Mouse (Mus musculus): ENCODE data around the gene Tmem273. TPM values are rescaled to one million over a fixed set of nuclear protein-coding genes. Genes with fewer than 3 reads are reported as not detected.

Tmem273 gene
- polyA plus RNA-seq, 1 experiment from 2014 or later: 2.4 TPM

DNA sequence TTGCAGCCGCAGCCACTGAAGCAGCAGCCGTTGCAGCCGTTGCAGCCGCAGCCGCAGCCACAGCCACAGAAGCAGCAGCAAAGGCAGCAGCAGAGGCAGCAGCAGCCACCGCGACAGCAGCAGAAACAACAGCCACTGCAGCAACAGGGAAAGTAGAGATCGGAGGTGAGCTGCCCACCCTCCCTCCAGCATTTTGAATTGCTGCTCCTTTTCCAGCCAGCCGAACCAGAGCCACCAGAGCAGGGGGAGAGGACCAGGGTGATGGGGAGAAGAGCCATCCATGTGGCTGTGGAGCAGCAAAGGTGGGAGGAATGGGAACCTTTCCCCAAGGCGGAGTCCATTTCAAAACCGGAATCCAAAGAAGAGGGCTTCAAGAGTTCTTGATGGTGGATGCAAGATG lies 50.4 kb downstream of the Tmem273 start:
- no peaks in the 10 kb centered on the region for H3K27me3 ChIP-seq (replicated peaks; ENCODE audit: insufficient read depth, low read length)
- H3K4me2 ChIP-seq (replicated peaks; ENCODE audit: low read depth, low read length): no peak overlapping the region
- no peak overlapping the region for H3K4me3 ChIP-seq (ENCODE audit: low read depth, low read length)
- no peak for DNase-seq (ENCODE audit: low spot score)
- 88% methylated on average over 11 of the region's 11 CpGs for WGBS
- no peaks in the 10 kb centered on the region for H3K36me3 ChIP-seq (ENCODE audit: insufficient read depth, low read length)
- H3K4me1 ChIP-seq (ENCODE audit: insufficient read depth, low read depth, low read length): no peaks in the 10 kb centered on the region
- no peak overlapping the region for H3K27ac ChIP-seq (ENCODE audit: low read length)
- H3K9ac ChIP-seq (replicated peaks; ENCODE audit: low read depth): no peak overlapping the region
- H3K9me3 ChIP-seq (ENCODE audit: low read length): no peaks in the 10 kb centered on the region
- no peak for ATAC-seq
- TF ChIP-seq EP300 (IDR thresholded peaks at IDR 0.05): no peak
- no peak for TF ChIP-seq CTCF (IDR thresholded peaks at IDR 0.05)

DNA sequence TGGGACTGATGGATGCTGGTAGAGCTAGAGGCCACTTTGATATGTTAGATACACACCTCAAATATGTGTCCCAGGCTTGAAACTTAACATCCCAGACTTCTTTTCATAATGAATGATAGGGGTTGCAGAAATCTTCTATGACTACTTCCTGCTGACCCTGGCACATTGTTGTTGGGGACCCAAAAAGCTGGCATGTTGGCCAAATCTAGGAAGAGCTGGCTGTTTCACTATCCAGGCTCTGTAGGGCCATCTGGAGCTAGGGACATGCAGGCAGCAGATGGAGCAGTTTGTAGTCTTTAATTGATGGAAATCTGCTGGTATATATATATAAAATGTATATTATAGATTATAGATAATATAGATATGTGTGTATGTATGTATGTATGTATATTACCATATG lies 56.3 kb downstream of the Tmem273 start:
- ATAC-seq: no peak
- TF ChIP-seq EP300 (IDR thresholded peaks at IDR 0.05) (no peak), CTCF (IDR thresholded peaks at IDR 0.05) (no peak)
- H3K4me3 ChIP-seq (ENCODE audit: low read depth, low read length): no peak overlapping the region
- no peaks in the 10 kb centered on the region for H3K36me3 ChIP-seq (ENCODE audit: insufficient read depth, low read length)
- H3K27ac ChIP-seq (ENCODE audit: low read length): no peak overlapping the region
- H3K4me2 ChIP-seq (replicated peaks; ENCODE audit: low read depth, low read length): no peak overlapping the region
- no peaks in the 10 kb centered on the region for H3K4me1 ChIP-seq (ENCODE audit: insufficient read depth, low read depth, low read length)
- DNase-seq (ENCODE audit: low spot score): no peak
- no peaks in the 10 kb centered on the region for H3K9me3 ChIP-seq (ENCODE audit: low read length)
- no peaks in the 10 kb centered on the region for H3K27me3 ChIP-seq (replicated peaks; ENCODE audit: insufficient read depth, low read length)
- H3K9ac ChIP-seq (replicated peaks; ENCODE audit: low read depth): no peak overlapping the region

DNA sequence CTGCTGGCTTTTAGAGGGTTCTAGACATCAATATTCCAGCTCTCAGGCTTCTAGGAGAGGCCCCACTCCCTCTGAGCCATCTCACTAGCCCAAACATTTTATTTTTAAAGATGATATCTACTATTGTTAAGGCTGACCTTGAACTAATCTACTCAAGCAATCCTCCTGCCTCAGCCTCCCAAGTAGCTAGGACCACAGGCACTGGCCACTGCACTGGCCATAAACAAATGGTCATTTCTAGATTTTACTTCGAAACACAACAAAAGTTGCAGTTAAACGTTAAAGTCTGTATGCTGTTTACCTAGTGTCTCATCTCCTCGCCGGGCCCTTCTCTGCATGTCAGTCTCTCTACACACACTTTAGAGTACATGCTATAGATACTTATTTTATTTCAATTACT lies 68.3 kb downstream of the Tmem273 start:
- no peak overlapping the region for H3K9ac ChIP-seq (replicated peaks; ENCODE audit: low read depth)
- no peaks in the 10 kb centered on the region for H3K9me3 ChIP-seq (ENCODE audit: low read length)
- H3K27me3 ChIP-seq (replicated peaks; ENCODE audit: insufficient read depth, low read length): no peaks in the 10 kb centered on the region
- no peak overlapping the region for H3K27ac ChIP-seq (ENCODE audit: low read length)
- no peaks in the 10 kb centered on the region for H3K4me1 ChIP-seq (ENCODE audit: insufficient read depth, low read depth, low read length)
- no peak overlapping the region for H3K4me2 ChIP-seq (replicated peaks; ENCODE audit: low read depth, low read length)
- ATAC-seq: no peak
- H3K4me3 ChIP-seq (ENCODE audit: low read depth, low read length): no peak overlapping the region
- DNase-seq (ENCODE audit: low spot score): no peak
- no peaks in the 10 kb centered on the region for H3K36me3 ChIP-seq (ENCODE audit: insufficient read depth, low read length)
- 82% methylated on average over 4 of the region's 4 CpGs for WGBS
- TF ChIP-seq CTCF (IDR thresholded peaks at IDR 0.05): no peak
- no peak for TF ChIP-seq EP300 (IDR thresholded peaks at IDR 0.05)

DNA sequence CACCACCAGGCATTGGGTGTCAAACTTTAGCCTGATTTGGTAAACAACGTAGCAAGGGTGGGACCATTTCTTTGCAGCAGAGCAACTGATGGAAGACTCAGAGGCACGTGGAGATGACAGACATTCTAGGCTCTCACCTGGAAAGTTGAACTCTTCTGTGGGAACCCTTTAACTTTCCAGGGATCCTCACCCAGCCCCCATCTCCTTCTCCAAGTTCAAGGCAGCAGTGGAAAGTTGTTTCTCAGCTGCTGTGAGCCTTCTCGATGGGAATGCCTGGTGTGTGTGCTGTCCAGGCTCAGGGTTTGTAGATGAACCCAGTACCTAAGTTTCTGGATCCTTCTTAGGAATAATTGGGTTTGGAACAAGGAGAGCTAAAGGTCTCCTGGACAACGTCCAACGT lies 70.5 kb downstream of the Tmem273 start:
- DNase-seq (ENCODE audit: low spot score) (no peak), ATAC-seq (no peak)
- no peaks in the 10 kb centered on the region for H3K27me3 ChIP-seq (replicated peaks; ENCODE audit: insufficient read depth, low read length)
- H3K9me3 ChIP-seq (ENCODE audit: low read length): no peaks in the 10 kb centered on the region
- WGBS: 31% methylated on average over 5 of the region's 5 CpGs
- H3K27ac ChIP-seq (ENCODE audit: low read length): peak overlapping the region; percentile 75
- H3K4me1 ChIP-seq (ENCODE audit: insufficient read depth, low read depth, low read length): no peaks in the 10 kb centered on the region; the same call in 1 of the 2 replicates
- H3K4me2 ChIP-seq (replicated peaks; ENCODE audit: low read depth, low read length): peak overlapping the region; percentile 63; the same call in 1 of the 2 replicates
- peak overlapping the region; percentile 51; the same call in 1 of the 2 replicates for H3K4me3 ChIP-seq (ENCODE audit: low read depth, low read length)
- H3K36me3 ChIP-seq (ENCODE audit: insufficient read depth, low read length): no peaks in the 10 kb centered on the region
- TF ChIP-seq CTCF (IDR thresholded peaks at IDR 0.05): no peak
- no peak for TF ChIP-seq EP300 (IDR thresholded peaks at IDR 0.05)
- H3K9ac ChIP-seq (replicated peaks; ENCODE audit: low read depth): no peak overlapping the region; the same call in 1 of the 2 replicates

DNA sequence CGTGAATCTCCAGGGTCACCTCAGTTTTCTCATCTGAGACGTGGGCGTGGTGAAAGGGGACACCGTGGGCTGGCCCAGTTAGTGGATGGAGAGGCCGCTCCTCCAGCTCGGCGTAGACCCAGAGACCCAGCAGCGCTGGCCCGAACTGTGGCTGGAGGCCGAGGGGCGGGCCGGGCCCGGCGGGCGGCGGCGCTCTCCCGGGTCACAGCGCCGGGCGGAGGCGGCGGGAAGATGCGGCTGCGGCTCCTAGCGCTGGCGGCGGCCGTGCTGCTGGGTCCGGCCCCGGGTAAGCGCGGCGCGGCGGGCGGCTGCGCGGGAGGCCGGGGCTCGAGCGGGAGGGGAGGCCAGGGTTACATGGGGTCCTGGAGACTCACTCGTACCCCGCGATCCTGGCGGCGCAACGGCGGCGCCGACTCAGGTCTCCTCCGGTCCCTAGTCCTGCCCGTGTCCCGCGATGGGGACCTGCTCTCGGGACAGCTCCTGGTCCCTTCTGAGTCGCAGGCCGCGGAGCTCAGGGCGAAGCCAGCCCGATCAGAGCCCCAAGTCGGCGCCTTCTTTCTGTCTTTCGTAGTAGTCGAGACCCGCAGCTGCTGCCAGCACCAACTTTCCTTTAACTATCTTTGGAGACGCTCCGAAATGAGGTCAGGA lies 71.0 kb downstream of the Tmem273 start, which contains the start of gene Vstm4:
Gene Vstm4, plus strand, starts transcription at position 76 of the 648 bp plus-strand sequence.
- no peaks in the 10 kb centered on the region for H3K27me3 ChIP-seq (replicated peaks; ENCODE audit: insufficient read depth, low read length)
- H3K9ac ChIP-seq (replicated peaks; ENCODE audit: low read depth): peak within 1 kb of the TSS; percentile 70
- H3K27ac ChIP-seq (ENCODE audit: low read length): peak within 1 kb of the TSS; percentile 75
- H3K4me2 ChIP-seq (replicated peaks; ENCODE audit: low read depth, low read length): peak within 1 kb of the TSS; percentile 63
- no peaks in the 10 kb centered on the region; the same call in 1 of the 2 replicates for H3K4me1 ChIP-seq (ENCODE audit: insufficient read depth, low read depth, low read length)
- DNase-seq (ENCODE audit: low spot score) (peak; percentile 73), ATAC-seq (peak; percentile 83)
- under 1% methylated on average over 61 of the region's 68 CpGs for WGBS
- TF ChIP-seq EP300 (IDR thresholded peaks at IDR 0.05): no peak
- no peak for TF ChIP-seq CTCF (IDR thresholded peaks at IDR 0.05)
- no peaks in the 10 kb centered on the region for H3K9me3 ChIP-seq (ENCODE audit: low read length)
- H3K36me3 ChIP-seq (ENCODE audit: insufficient read depth, low read length): no peaks in the 10 kb centered on the region
- peak within 1 kb of the TSS; percentile 51 for H3K4me3 ChIP-seq (ENCODE audit: low read depth, low read length)

DNA sequence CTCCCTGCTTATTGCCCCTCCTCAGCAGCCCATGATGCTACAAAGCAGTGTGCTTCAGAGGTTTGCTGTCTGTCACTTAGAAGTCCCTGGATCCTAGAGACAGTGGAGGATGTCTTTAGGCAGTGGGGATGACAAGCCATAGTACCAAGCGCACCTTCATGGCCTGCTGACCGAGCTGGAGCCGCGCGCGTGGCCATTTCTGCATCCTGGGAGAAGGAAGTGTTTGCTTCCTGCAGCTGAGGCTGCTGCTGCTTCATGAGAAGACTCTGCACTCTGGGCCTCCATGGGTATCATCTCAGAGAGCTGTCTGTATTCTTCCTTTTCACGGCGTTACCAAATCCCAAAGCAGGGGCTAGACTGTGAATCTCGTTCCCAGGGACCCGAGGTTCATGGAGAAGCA lies 72.6 kb downstream of the Tmem273 start:
- Histone ChIP-seq H3K4me2 (replicated peaks; ENCODE audit: low read depth, low read length) (no peak overlapping the region; the same call in 1 of the 2 replicates), H3K27ac (ENCODE audit: low read length) (no peak overlapping the region)

More for the DNA sequence above, 72.6 kb downstream of the Tmem273 start:
- Histone ChIP-seq H3K4me1 (ENCODE audit: insufficient read depth, low read depth, low read length) (no peaks in the 10 kb centered on the region; the same call in 1 of the 2 replicates), H3K36me3 (ENCODE audit: insufficient read depth, low read length) (no peaks in the 10 kb centered on the region), H3K9me3 (ENCODE audit: low read length) (no peaks in the 10 kb centered on the region), H3K27me3 (replicated peaks; ENCODE audit: insufficient read depth, low read length) (no peaks in the 10 kb centered on the region), H3K9ac (replicated peaks; ENCODE audit: low read depth) (no peak overlapping the region), H3K4me3 (ENCODE audit: low read depth, low read length) (no peak overlapping the region)
- WGBS: 90% methylated on average over 10 of the region's 10 CpGs
- TF ChIP-seq EP300 (IDR thresholded peaks at IDR 0.05) (no peak), CTCF (IDR thresholded peaks at IDR 0.05) (no peak)
- DNase-seq (ENCODE audit: low spot score) (no peak), ATAC-seq (no peak)
